ENCODE assay signal across 17 mouse cellular contexts in genomic region chr12:71540279-71540678, GRCm38 (mm10).
"Had no signal": no experiment of that assay in that cellular context is flagged by ENCODE, and none has a peak within 500 bp of the region (broad histone marks: within the 10 kb centered on the region; RNA-seq: fewer than 3 reads in every experiment).

No protein-coding gene starts in this region.

- H3K9me3 ChIP-seq: neural tube, embryonic 12.5 days; neural tube, embryonic 13.5 days; neural tube, embryonic 15.5 days; stomach, embryonic 15.5 days had no signal

- H3K9ac ChIP-seq: neural tube, embryonic 12.5 days; neural tube, embryonic 13.5 days; neural tube, embryonic 15.5 days; stomach, embryonic 15.5 days had no signal

- H3K4me2 ChIP-seq: neural tube, embryonic 12.5 days; neural tube, embryonic 13.5 days; neural tube, embryonic 15.5 days; stomach, embryonic 15.5 days had no signal

- DNase-seq: retina, postnatal 1 day; right cerebral cortex, adult 18-20 months; right cerebral cortex, postnatal 14 days; right cerebral cortex, postnatal 25 days; right cerebral cortex, postnatal 4 days; spleen, adult 18-20 months; thymus, adult 18-20 months; thymus, adult 2 months; thymus, postnatal 14 days; thymus, postnatal 25 days; thymus, postnatal 36 days; thymus, postnatal 4 days had no signal

- H3K27me3 ChIP-seq: neural tube, embryonic 12.5 days; neural tube, embryonic 13.5 days; neural tube, embryonic 15.5 days; stomach, embryonic 15.5 days had no signal

- H3K36me3 ChIP-seq: neural tube, embryonic 12.5 days; neural tube, embryonic 13.5 days; neural tube, embryonic 15.5 days; stomach, embryonic 15.5 days had no signal

- H3K27ac ChIP-seq: neural tube, embryonic 12.5 days; neural tube, embryonic 13.5 days; neural tube, embryonic 15.5 days; stomach, embryonic 15.5 days; stomach, postnatal 0 days had no signal

- H3K4me3 ChIP-seq: neural tube, embryonic 12.5 days; neural tube, embryonic 13.5 days; neural tube, embryonic 15.5 days; stomach, embryonic 15.5 days had no signal
